Mouse (Mus musculus) cerebellum, postnatal 25 days (tissue): ENCODE results near the gene Syna.

Experiments
- DNase-seq, 2 experiments: peaks; one replicate each; pipeline ENCODE4 v3.0.0; 2021; ENCODE audit warnings: mixed read lengths in 2 of 2

Syna gene

DNA sequence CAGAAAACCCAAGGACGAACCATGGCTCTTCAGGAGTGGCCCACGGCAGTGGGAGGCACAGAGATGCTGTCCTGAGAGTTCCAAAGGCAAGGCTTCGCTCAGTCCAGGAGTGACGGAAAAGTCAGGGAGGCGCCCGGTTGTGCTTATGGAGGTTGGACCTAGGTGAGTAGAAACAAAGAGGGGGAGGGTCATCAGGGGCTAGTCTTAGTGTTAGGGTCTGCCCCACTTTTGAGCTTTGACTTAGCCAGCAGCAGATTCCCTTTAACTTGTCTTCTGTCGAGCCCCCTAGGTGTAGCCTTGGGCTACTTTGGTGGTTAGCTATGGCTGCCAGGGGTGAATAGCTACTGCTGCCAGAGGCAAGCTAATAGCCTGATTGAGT lies at the start of gene Syna:
TSS of gene Syna (minus strand) at position 101 of the 379 bp plus-strand sequence.
- no peak for DNase-seq

- DNase-seq = no peak
Measured at GRCm38 (mm10) chr5:134607121-134607520, 47.1 kb upstream of the Syna start.

- no peak for DNase-seq
Measured at GRCm38 (mm10) chr5:134606314-134606713, 46.3 kb upstream of the Syna start.

- DNase-seq = no peak
Measured at GRCm38 (mm10) chr5:134604376-134604775, 44.4 kb upstream of the Syna start.

- peak in 1 of 2 experiments; percentile 48 for DNase-seq
Measured at GRCm38 (mm10) chr5:134597711-134598110, 37.7 kb upstream of the Syna start.

DNA sequence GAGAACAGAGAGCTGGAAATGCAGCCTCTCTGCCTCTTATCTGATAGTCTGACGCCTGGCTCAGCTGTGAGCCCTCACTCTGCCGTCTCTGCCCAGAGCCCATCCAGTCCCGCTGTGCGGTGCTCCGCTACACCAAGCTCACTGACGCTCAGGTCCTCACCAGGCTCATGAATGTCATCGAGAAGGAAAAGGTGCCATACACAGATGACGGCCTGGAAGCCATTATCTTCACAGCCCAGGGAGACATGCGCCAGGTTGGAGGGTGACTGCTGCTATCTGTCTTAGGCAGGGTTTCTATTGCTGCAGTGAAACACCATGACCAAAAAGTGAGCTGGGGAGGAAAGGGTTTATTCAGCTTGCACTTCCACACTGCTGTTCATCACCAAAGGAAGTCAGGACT lies 33.1 kb upstream of the Syna start:
- no peak for DNase-seq

DNA sequence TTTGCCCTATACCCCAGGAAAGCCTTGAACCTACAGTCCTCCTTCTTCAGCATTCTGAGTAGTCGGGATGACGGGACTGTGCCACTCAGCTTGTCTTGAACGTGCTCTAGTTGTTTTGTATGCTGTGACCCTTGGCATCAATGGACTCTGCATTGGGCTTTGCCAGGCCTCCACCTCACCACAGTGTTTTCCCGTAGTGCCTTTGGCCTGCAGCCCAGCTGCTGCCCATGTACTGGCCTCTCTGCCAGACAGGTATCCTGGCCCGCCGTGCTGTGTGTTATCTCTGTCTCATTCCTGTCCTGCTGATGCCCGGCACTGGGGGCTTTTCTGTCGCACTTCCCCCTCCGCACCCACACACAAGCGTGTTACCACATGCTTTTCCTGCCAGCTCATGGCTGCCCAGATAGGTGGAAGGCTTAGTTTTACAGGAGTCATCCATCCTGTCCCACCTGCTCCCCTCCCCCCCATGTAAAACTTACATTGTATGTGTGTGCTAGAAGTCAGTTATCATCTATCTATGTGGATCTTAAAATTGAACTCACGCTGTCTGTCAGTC lies 32.1 kb upstream of the Syna start:
- DNase-seq = peak; percentile 60 to 72

GRCm38 (mm10) chr5:134589900-134590299 lies 29.9 kb upstream of the Syna start:
- no peak for DNase-seq

- DNase-seq = no peak
Measured at GRCm38 (mm10) chr5:134584798-134585197, 24.8 kb upstream of the Syna start.

DNA sequence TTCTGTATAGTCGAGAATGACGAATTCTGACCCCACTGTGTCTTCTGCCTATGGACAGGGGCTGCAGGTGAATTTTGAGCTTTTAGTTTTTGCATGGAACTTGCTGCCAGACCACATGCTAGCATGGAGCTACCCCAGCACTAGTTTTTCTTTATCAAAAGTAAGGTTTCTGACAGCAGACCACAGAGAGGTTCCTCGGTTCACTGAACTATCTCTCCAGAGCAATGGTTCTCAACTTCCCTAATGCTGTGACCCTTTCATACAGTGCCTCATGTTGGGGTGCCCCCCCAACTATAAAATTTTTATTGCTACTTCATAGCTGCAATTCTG lies 23.9 kb upstream of the Syna start:
- DNase-seq = no peak

GRCm38 (mm10) chr5:134583006-134583883 lies 23.3 kb upstream of the Syna start:
- no peak for DNase-seq

- DNase-seq = peak; percentile 98 to 99
Measured at GRCm38 (mm10) chr5:134582221-134582907, 22.4 kb upstream of the Syna start.

GRCm38 (mm10) chr5:134581146-134581545 lies 21.2 kb upstream of the Syna start, which contains the start of gene Rfc2:
Gene Rfc2, plus strand, starts transcription at chr5:134581366.
- no peak for DNase-seq

GRCm38 (mm10) chr5:134579135-134579534 lies 19.2 kb upstream of the Syna start:
- DNase-seq = no peak

DNA sequence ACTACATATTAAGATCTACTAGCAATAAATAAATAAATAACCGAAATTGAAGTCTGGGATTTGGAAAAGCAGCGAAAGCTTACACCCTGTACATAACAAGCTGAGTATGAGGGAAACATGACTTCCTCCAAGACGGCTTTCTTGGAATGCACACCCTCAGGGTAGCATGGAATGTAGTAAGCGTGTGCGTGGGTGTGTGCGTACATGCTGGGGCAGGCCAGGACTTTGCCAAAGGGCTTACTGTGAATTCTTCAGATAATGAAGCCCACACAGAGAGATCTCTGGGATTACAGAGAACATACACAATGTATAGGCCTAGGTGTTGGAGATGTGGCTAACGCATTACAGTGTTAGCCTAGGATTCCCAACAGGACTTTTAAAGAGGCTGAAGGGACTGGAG lies 17.6 kb upstream of the Syna start:
- no peak for DNase-seq

GRCm38 (mm10) chr5:134576517-134577220 lies 16.7 kb upstream of the Syna start:
- DNase-seq = no peak

DNA sequence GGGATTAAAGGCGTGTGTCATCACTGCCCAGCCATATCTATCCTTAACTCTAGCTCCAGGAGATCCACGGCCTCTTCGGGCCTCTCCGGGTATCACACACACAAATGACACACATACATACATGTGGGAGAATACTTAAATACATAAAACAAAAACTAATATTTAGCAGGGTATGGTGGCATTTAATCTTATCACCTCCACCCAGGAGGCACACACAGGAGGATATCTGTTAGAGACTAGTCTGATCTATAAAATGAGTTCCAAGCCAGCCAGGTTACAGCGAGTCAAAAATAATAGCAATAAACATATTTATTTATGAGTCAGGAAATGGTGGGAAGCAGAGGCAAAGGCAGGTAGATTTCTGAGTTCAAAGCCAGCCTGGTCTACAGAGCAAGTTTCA lies 15.9 kb upstream of the Syna start:
- no peak for DNase-seq

DNA sequence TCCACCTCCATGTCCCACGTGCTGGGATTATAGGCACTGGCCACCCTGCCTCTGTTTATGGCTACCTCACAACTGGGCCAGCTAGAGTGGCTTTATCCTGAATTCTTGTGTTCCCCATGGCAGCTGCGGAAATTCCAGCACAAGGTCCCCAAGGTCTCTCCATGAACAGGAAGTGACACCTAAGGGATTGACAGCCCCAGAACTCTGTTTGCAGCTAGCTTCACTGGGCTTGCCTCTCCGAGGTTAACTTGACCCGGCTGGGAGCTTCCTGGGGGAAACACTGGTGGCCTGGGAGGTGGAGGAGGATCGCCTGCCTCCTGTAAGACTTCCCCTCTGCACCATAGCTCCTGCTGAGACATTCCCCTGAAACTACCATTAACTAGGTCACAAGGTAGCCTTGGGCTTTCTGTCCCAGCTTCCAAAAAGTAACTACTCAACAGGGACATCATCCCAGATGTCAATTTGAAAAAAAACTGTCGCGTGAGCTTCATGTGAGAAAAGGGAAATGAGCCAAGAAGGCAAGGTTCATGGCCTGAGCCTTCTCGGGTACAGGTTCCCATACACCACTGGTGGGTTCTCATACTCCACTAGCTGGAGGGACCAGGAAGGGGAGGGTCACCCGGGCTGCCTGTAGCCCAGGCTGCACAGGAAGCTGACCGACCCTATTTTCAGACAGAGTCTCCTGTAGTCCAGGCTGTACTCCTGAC lies 12.7 kb upstream of the Syna start:
- DNase-seq = no peak

DNA sequence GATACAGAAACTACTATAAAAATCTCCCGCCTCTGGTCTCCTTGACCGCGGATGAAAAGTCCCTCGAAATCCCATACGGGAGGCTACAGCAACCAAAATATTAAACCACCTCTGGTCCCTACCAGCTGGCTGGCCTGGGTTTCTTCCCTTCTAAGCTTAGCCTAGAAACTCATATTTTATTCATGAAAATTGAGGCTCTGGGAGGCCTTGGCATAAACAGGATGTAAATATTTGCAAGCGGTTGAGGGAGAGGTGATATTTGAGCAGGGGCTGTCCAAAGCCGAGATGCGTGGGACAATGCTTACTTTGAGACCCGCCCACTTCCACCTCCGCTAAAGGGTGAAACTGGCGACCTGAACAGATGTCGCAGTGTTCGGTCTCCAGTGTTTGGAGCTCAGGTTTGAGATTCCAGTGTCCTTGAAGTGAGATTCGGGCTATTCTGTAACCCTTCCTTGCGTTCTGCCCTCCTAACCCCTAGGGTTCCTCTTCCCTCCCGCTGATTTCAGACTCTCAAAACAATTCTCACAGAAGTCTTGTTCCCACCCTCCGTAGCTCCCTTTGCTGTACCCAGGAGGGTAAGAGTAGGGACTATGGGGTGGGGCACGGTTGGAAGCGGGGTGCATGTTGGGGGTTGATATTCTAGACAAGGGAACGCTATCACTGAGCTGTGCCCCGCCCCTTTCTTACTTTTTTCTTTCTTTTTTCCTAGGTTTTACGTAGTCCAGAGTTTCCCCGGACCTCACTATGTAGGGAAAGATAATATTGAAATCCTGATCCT lies 11.9 kb upstream of the Syna start:
- peak; percentile 41 to 60 for DNase-seq

- no peak for DNase-seq
Measured at GRCm38 (mm10) chr5:134568964-134569491, 9.1 kb upstream of the Syna start.

DNA sequence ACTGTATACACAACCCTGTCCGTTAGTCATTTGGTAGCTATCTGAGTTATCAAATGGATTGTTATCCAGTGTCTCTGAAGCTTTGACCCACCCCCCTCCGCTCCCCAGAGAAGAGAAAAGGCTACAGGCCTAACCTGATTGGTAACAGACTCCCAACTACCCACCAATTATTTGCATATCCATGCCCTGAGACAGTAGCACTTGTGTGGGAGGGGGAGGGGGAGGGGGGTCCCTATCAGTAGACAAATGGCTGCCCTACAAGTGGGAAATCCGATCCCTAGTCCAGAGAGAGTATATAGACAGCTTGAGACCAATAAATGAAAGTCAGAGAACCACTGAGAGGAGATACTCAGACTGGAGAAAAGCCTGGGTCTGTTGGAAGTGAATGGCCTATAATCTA lies 8.1 kb upstream of the Syna start:
- DNase-seq = no peak

DNA sequence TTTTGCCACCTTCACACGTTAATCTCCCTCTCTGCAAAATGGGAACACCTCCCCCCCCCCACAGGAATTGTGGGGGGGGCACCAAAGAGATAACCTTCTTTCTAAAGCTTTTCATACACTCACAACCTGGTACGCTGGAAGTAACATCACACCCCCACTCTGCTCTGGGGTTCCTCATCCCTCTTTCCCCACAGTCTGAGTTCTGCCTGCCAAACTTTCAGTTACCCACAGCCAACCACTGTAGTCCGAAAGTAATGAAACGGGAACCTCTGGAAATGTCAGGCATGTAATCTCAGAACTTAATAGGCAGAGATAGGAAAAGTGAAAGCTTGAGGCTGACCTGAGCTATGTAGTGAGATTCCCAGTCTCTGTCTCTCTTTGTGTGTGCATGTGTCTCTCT lies 7.5 kb upstream of the Syna start:
- DNase-seq = no peak
